Mouse (Mus musculus) cerebellum, adult 9-10 months (tissue): ENCODE results near the gene Mctp1.
"Not testable (repeated sequence)": the region's sequence is repeated elsewhere in the genome, so short reads cannot be mapped to it uniquely, and the experiment has no call there.

Experiments used
- DNase-seq: peaks from one replicate; pipeline ENCODE4 v3.0.0; 2022

Gene Mctp1

DNA sequence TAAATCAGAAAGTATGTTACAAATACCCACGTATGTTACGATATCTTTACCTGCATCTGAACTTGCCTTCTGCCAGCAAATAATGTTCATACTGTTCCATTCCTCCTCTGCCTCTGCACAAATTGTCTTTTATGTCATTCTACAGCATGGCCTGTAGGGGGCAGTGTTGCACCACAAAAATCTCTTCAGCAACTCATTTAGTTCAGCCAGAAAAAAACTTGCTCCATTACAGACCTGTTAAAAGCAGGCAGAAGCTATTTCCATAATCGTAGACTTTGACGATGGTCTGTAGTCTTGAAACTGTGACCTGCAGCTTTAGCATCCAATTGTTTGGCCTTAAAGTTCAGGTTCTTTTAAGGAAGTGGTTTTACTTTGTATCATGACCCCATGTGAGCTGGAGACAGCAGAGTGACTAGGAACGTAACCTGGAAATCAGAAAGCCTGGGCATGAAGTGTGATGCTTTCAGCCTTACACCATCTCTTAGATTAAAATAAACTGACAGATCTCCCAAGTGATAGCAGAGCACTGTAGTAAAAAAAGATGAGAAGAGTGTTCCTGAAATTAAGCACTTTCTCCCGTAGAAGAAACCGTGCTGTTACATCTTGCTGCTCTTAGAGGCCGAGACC, 460.4 kb downstream of the Mctp1 start:
- DNase-seq: peak; percentile 50

DNA sequence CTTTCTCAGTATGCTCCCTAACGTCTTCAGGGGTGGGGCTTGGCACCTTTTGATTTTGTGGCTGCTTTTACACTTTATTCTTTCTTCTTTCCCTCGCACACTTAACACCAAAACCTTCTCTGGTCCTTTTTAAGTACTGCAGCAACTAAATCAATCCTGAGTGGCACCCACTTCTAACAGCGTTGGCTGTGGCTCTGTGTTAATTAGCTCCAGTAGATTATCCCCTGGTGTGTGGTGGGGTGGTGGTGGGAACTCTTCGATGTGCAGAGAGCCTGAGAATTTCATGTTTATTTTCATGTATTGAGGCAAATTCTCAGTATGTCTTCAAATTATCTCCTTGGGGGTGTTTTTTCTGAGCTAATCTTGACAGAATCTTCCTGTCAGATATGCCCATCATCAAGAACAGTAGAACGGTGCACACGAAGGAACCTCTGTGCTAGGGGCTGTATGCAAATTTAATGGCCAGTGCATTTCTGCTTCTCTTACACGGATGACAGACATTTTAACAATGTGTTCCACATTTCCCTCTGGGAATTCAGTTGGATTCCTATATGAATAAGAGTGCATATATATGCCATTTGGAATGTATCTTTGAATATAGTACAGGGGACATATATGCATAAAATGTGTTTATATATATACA, 466.2 kb downstream of the Mctp1 start:
- no peak for DNase-seq

DNA sequence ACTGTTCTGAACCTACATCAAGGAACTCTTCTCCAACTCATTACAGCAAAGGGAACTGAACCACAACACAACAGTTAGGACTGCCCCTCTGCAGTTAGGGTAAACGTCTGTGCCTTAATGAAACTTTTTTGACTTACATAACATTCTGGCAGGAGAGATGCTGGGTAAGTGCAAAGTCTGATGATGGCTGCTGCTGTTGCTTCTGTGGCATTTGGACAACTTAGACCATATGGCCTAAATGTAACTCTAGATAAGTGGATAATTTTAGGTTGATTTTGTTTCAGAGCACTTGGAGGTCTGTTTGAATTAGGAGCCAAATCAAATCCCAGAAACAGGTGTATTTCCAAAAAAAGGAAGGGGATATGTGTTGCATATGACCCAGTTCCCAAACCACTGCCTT, 470.0 kb downstream of the Mctp1 start:
- no peak for DNase-seq

- no peak for DNase-seq
These were observed 470.7 kb downstream of the Mctp1 start for GRCm38 (mm10) chr13:76855021-76855420.

- DNase-seq: no peak
These were observed 472.7 kb downstream of the Mctp1 start for GRCm38 (mm10) chr13:76857024-76857423.

DNA sequence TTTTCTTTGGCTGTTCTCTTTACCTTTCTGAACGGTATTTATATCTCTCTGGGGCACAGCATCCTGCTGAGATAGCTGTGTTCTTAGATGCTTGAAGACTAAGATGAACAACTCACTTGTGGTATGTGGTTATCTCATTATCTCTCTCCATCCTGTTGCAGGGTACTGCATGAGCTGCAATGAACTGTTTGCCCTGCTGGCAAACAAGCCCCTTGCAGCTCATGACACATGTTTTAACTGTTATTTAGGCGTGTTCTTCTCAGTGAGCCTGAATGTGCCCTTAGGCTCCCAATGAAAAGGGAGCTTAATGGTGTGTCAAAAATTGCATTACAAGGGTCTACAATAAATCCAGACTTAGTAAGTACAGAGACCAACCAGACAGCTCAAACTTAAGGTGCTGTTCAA, 473.7 kb downstream of the Mctp1 start:
- no peak for DNase-seq

DNA sequence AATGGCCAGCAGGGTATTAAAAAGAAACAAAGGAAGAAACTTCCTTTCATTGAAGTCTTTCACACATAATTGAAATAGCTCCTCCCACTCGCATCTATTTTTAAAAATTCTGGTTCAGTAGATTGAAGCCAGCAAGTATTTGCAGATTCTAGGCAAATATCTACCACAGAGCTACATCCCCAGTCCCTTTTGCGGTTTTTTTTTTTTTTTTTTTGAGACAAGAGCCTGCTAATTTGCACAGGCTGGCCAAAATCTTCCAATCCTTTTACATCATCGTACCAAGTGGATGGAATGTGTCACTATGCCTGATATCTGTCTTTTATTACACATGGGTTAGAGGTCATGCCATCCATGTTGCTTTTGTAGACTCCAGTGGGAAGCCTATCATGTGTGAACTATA, 486.0 kb downstream of the Mctp1 start:
- DNase-seq: no peak

DNA sequence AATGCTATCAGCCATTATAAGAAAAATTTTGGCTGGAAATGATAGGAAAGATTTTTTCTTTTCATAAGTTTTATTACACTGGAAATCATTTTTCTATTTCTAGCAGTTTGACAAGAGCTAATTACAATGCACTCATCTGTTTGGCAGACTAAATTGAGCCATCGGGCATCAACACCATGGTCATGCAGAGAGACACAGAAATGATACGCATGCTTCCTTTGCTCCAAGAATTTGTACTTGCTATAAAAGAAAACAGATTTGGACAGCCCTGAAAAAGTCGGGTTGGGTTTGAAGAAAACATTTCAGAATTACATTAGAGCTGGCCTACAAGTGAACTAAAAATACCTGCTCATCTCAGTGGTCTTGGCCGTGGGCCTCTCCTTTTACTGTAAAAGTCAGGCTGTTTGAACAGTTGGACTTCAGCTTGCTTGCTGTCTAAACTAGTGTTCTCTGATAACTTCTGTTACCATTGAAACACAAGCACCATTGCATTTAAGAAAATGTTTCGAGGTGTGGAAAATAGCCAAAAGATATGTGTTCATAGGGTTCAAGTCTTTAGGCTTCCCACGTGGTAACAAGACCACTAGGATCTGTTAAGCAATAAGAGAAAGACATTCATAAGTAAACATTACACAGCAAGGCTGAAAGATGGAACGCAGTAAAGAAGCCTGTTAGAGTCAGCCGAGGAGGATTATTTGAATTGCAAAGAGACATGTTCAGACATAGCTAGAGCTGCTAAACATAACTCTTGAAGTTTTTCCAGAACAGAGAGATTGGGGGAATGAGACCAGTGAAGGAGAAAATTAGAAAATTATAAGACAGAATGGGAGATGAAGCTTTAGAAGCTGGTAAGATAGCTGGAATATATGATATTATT, 493.8 kb downstream of the Mctp1 start:
- DNase-seq: no peak

- peak; percentile 31 for DNase-seq
These were observed 494.7 kb downstream of the Mctp1 start for GRCm38 (mm10) chr13:76879008-76879407.

DNA sequence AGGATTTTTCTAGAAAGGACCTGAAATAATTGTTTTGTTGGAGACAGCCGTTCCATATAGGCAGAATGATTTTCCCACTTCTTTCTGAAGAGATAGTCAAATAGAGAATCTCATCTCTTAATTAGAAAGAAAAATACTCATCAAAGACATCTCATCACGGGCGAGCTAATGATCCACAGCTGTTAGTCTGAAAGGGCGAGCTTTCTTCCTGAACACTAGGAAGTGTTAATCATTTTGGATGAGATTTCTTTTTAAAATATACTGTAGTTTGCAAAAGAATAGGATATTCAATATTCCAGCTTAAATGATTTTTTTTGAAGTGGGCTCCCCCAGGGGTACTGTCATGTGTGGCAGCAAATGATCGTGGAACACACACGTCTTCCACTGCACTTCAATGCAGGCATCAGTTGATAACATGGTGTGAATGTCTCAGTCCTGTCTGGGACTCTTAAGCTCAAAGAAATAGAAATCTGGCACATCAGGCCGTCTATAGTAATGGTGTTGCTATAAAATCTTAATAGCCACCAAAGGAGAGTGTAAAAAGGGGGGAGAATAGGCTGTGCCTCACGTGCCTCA, 500.3 kb downstream of the Mctp1 start:
- DNase-seq: no peak

DNA sequence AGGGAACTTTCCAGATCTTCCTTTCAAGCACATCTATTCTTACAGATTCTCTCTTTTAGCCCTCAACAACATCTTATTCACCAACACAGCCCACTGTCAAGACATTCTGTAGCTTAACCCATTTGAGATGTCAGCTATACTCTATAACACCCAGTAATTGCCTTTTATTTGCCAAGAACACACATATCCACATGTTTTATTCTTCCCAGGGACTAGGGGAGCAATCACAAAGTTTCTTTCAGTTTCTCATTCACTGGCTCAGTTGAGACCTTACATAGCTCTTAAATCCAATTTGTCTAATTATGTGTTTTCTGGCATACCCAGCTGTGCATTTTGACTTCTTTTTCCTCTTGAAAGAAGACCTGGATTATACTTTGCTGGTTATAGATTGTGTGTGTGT, 508.7 kb downstream of the Mctp1 start:
- DNase-seq: no peak

- DNase-seq: no peak
These were observed 511.6 kb downstream of the Mctp1 start for GRCm38 (mm10) chr13:76895770-76896456.

DNA sequence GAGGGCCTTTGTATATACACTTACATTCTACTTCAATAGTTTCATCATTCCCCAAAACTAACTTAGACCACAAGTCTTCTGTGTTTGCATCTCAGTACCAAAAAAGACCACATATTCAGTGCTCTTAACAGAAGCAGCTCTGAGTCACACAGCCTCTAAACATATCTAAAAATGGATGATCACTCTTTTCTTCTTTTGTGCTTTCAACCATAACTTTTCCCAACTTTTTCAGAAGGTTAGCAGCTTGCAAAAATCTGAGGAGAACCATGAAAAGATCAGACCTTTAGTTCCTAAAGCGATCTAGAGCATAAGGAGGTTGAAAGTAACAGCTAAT, 512.1 kb downstream of the Mctp1 start:
- no peak for DNase-seq

DNA sequence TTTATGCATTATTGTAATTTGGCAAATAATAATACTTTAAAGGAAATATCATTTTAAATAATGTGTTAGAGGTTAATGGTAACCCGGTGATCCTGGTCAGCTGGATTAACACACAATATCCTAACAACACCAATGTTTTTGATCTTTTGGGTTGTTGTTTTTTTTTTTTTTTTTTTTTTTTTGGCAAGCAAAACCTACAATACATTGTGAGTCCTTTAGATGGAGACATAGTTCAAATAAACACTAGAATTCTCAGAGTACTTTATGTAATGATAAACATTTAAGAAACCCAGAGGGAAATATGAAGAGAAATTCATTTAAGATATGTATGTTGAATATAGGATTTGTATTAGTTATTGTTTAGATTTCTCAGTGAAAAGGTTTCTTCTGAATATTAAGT, 534.0 kb downstream of the Mctp1 start:
- no peak for DNase-seq

DNA sequence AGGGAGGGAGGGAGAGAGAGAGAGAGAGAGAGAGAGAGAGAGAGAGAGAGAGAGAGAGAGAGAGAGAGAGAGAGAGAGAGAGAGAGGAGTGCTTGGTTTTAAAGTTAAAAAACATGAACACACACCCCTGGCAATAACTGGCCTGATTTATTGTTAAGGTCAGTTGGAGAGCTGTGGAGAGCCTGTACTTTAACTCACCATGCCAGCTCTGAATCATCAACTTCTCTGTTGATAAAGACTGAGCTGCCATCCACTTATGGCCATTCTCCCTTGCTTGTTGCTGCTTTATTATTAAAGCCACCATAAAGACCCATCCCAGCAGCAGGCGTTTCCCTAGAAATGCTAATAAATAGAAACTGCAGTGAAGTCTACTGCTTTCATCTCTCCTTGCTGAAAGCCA, 542.5 kb downstream of the Mctp1 start:
- DNase-seq: no peak

DNA sequence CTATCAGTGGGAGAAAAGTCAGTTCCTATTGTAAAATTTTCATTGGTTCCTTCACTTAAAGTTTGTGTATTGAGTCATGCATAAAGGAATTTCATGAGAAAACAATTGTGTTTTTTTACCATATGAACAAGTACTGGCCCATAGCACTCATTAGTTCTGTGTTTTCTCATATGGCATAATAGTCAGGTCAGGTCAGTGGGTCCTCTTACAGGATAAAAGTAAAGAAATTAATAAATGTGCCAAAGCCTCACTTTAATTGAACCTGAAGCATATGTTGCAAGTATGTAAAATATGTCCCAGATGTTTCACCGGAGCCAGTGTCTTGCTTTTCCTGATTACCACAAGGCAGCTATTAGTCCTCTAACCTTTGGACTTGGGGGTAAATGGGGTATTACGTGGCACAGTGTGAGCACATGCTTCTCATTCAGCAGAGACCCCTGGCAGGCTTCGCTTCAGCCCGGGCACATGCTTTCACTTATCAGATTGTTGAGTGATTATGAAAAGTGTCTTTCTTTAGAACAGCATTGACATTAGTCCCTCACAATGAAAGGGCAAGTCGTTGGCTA, 543.6 kb downstream of the Mctp1 start:
- DNase-seq: no peak

DNA sequence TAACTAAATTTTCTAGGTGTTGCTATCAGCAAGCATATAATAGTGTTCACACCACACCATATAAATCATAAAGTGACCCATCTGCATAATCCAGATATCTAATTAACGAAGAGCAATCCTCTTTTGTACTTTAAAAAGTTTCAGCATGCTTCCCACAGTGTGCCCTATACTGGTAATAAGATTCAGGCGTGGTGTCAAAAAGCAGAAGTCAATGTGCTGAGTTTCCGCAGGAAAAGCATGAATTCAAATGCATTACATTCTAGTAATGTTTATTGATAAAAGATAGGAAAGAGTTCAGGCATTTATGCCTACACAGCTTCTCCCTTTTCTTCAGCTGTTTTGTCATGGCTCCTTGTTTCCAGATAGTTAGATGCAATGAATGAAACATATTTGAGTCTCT, 544.8 kb downstream of the Mctp1 start:
- DNase-seq: no peak

- DNase-seq: no peak
These were observed 548.6 kb downstream of the Mctp1 start for GRCm38 (mm10) chr13:76932933-76933332.

- DNase-seq: no peak
These were observed 564.9 kb downstream of the Mctp1 start for GRCm38 (mm10) chr13:76949234-76949633.

- no peak for DNase-seq
These were observed 583.3 kb downstream of the Mctp1 start for GRCm38 (mm10) chr13:76967588-76967987.

GRCm38 (mm10) chr13:76969386-76969785, 585.1 kb downstream of the Mctp1 start:
- DNase-seq: peak; percentile 28

- not testable (repeated sequence) for DNase-seq
These were observed 586.7 kb downstream of the Mctp1 start for GRCm38 (mm10) chr13:76971046-76971445.

- no peak for DNase-seq
These were observed 618.3 kb downstream of the Mctp1 start for GRCm38 (mm10) chr13:77002628-77003027.
